Mouse (Mus musculus): ENCODE results near the gene Cdca3. TPM values are rescaled to one million over a fixed set of nuclear protein-coding genes. Genes with fewer than 3 reads are reported as not detected.
"Not testable (repeated sequence)": the region's sequence is repeated elsewhere in the genome, so short reads cannot be mapped to it uniquely, and the experiment has no call there.

The Cdca3 gene
- polyA plus RNA-seq, 1 experiment from 2014 or later = 8.2 TPM

DNA sequence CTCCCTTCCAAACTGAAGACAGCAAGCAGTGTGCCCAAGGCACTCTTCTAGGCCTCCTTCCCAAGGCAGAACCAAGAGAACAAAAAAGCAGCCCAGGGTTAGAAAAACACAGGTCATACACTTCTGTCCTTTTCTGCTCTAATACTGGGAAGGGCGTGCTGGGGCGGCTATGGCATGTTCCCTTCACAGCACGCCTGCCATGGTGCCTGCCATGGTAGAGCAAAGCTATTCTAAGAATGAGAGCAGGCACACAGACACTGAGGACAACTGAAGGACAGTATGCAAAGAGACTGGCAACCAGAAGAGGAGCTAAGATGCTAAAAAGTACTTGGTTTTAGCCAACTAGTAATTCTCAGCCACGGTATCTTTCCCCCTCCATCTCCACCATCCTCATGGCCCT, 7.3 kb upstream of the Cdca3 start:
- Histone ChIP-seq H3K27me3 (replicated peaks; ENCODE audit: insufficient read depth, low read length) (no peaks in the 10 kb centered on the region), H3K4me3 (ENCODE audit: low read depth, low read length) (no peak overlapping the region), H3K36me3 (ENCODE audit: insufficient read depth, low read length) (peaks cover 73% of the 10 kb centered on the region), H3K9me3 (ENCODE audit: low read length) (no peaks in the 10 kb centered on the region), H3K4me1 (ENCODE audit: insufficient read depth, low read depth, low read length) (no peaks in the 10 kb centered on the region), H3K9ac (replicated peaks; ENCODE audit: low read depth) (no peak overlapping the region), H3K4me2 (replicated peaks; ENCODE audit: low read depth, low read length) (no peak overlapping the region), H3K27ac (ENCODE audit: low read length) (no peak overlapping the region)
- 93% methylated on average over 4 of the region's 4 CpGs for WGBS
- DNase-seq (ENCODE audit: low spot score) (no peak), ATAC-seq (no peak)
- TF ChIP-seq CTCF (IDR thresholded peaks at IDR 0.05) (no peak), EP300 (IDR thresholded peaks at IDR 0.05) (no peak)

DNA sequence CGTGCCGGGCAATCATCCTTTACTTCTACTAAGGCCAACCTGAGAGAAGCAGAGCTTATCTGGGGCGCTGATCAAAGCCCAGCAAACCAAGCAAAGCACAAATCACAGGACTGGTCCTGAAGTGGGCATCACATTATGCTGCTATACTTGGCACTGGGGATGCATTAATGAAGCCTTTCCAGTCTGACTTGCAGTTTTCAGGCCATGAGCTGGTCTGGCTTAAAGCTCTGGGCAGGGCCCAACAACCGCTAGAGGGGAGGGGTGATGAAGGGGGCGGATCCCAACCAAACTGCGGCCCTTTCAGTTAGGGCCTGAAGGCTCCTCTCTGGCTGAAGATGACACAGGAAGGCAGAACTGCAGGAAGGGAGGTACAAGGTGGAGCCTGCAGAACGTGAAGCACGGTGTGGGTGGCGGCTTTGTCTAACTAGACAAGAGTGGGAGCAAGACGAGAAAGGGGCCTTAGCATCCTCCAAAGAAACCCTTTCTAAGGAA, 1.2 kb upstream of the Cdca3 start:
- TF ChIP-seq CTCF (IDR thresholded peaks at IDR 0.05) (no peak), EP300 (IDR thresholded peaks at IDR 0.05) (no peak)
- WGBS = 20% methylated on average over 10 of the region's 10 CpGs
- peaks cover 29% of the 10 kb centered on the region for H3K36me3 ChIP-seq (ENCODE audit: insufficient read depth, low read length)
- H3K27me3 ChIP-seq (replicated peaks; ENCODE audit: insufficient read depth, low read length) = no peaks in the 10 kb centered on the region
- peaks cover 8% of the 10 kb centered on the region; the same call in 1 of the 2 replicates for H3K4me1 ChIP-seq (ENCODE audit: insufficient read depth, low read depth, low read length)
- H3K27ac ChIP-seq (ENCODE audit: low read length) = 0 out of 2 replicates have a peak overlapping the region, but pooled peaks have one; percentile 21
- H3K9me3 ChIP-seq (ENCODE audit: low read length) = no peaks in the 10 kb centered on the region
- H3K4me2 ChIP-seq (replicated peaks; ENCODE audit: low read depth, low read length) = peak overlapping the region; percentile 62
- H3K4me3 ChIP-seq (ENCODE audit: low read depth, low read length) = peak overlapping the region; percentile 71
- ATAC-seq = no peak
- peak; percentile 51 for DNase-seq (ENCODE audit: low spot score)
- H3K9ac ChIP-seq (replicated peaks; ENCODE audit: low read depth) = peak overlapping the region; percentile 23; the same call in 1 of the 2 replicates

GRCm38 (mm10) chr6:124829799-124830700, 703 bp downstream of the Cdca3 start:
- WGBS = under 1% methylated on average over 38 of the region's 38 CpGs
- peaks cover 8% of the 10 kb centered on the region; the same call in 1 of the 2 replicates for H3K4me1 ChIP-seq (ENCODE audit: insufficient read depth, low read depth, low read length)
- H3K4me3 ChIP-seq (ENCODE audit: low read depth, low read length) = peak overlapping the region; percentile 71
- DNase-seq (ENCODE audit: low spot score) (peak; percentile 98), ATAC-seq (peak; percentile 82)
- peak; percentile 53; the same call in 1 of the 2 replicates for TF ChIP-seq EP300 (IDR thresholded peaks at IDR 0.05)
- TF ChIP-seq CTCF (IDR thresholded peaks at IDR 0.05) = peak; percentile 34
- peak overlapping the region; percentile 74 for H3K4me2 ChIP-seq (replicated peaks; ENCODE audit: low read depth, low read length)
- H3K9ac ChIP-seq (replicated peaks; ENCODE audit: low read depth) = peak overlapping the region; percentile 42
- H3K27me3 ChIP-seq (replicated peaks; ENCODE audit: insufficient read depth, low read length) = no peaks in the 10 kb centered on the region
- peaks cover 12% of the 10 kb centered on the region for H3K36me3 ChIP-seq (ENCODE audit: insufficient read depth, low read length)
- H3K27ac ChIP-seq (ENCODE audit: low read length) = peak overlapping the region; percentile 82
- no peaks in the 10 kb centered on the region for H3K9me3 ChIP-seq (ENCODE audit: low read length)

DNA sequence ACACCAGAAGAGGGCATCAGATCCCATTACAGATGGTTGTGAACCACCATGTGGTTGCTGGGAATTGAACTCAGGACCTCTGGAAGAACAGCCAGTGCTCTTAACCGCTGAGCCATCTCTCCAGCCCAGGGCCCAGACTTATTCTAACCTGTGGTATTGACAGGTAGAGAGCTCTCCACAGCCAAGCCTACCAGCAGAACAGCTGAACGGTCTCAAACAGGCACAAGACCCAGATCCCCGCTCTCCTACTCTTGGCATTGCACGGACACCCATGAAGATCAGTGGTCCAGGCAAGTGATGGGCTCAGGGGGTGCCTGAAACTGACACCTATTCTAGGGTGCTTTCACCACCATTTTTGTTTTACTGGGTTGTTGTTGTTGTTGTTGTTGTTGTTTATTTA, 1.9 kb downstream of the Cdca3 start:
- not testable (repeated sequence) for H3K27ac ChIP-seq (ENCODE audit: low read length); H3K4me1 ChIP-seq (ENCODE audit: insufficient read depth, low read depth, low read length); H3K4me2 ChIP-seq (replicated peaks; ENCODE audit: low read depth, low read length); H3K27me3 ChIP-seq (replicated peaks; ENCODE audit: insufficient read depth, low read length); ATAC-seq; H3K4me3 ChIP-seq (ENCODE audit: low read depth, low read length); DNase-seq (ENCODE audit: low spot score); H3K9ac ChIP-seq (replicated peaks; ENCODE audit: low read depth); H3K36me3 ChIP-seq (ENCODE audit: insufficient read depth, low read length); H3K9me3 ChIP-seq (ENCODE audit: low read length)
- WGBS = 95% methylated on average over 4 of the region's 4 CpGs

GRCm38 (mm10) chr6:124831649-124832048, 2.3 kb downstream of the Cdca3 start:
- WGBS = 91% methylated on average over 8 of the region's 8 CpGs
- H3K27me3 ChIP-seq (replicated peaks; ENCODE audit: insufficient read depth, low read length) = no peaks in the 10 kb centered on the region
- TF ChIP-seq EP300 (IDR thresholded peaks at IDR 0.05) = no peak
- TF ChIP-seq CTCF (IDR thresholded peaks at IDR 0.05) = no peak
- H3K4me3 ChIP-seq (ENCODE audit: low read depth, low read length) = no peak overlapping the region
- no peak for ATAC-seq
- DNase-seq (ENCODE audit: low spot score) = no peak
- no peak overlapping the region for H3K27ac ChIP-seq (ENCODE audit: low read length)
- no peak overlapping the region for H3K4me2 ChIP-seq (replicated peaks; ENCODE audit: low read depth, low read length)
- peaks cover 8% of the 10 kb centered on the region; the same call in 1 of the 2 replicates for H3K4me1 ChIP-seq (ENCODE audit: insufficient read depth, low read depth, low read length)
- H3K36me3 ChIP-seq (ENCODE audit: insufficient read depth, low read length) = no peaks in the 10 kb centered on the region
- no peak overlapping the region for H3K9ac ChIP-seq (replicated peaks; ENCODE audit: low read depth)
- no peaks in the 10 kb centered on the region for H3K9me3 ChIP-seq (ENCODE audit: low read length)

DNA sequence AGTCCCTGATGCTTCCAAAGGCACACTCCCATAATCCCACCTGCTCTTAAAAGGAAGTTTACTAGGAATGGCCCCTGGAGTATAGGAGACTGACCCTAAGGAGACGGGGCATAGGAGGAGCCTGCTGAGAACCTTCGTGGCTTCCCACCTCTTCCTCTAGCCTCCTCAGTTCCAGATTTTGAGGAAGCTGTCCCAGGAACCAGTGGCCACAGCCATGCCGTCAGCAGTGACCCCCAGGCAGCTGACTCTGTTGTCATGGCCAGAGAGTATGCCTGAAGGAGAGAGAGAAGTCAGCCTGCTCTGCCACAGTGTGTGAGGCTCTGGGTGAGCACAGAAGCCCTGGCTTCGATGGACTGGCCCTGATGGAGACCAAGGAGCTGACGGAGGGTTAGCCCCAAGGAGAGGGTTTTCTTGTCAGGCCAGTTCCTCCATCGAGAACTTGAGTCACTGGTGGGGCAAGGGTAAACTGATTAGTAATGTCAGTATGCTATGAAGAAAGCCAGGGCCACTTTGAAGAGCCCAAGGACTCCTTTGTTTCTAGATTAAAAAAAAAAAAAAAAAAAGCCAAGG, 5.2 kb downstream of the Cdca3 start:
- no peak overlapping the region for H3K4me3 ChIP-seq (ENCODE audit: low read depth, low read length)
- H3K9ac ChIP-seq (replicated peaks; ENCODE audit: low read depth) = no peak overlapping the region
- H3K27ac ChIP-seq (ENCODE audit: low read length) = no peak overlapping the region
- no peaks in the 10 kb centered on the region for H3K9me3 ChIP-seq (ENCODE audit: low read length)
- H3K27me3 ChIP-seq (replicated peaks; ENCODE audit: insufficient read depth, low read length) = no peaks in the 10 kb centered on the region
- ATAC-seq (no peak), DNase-seq (ENCODE audit: low spot score) (no peak)
- 75% methylated on average over 6 of the region's 6 CpGs for WGBS
- TF ChIP-seq CTCF (IDR thresholded peaks at IDR 0.05) (no peak), EP300 (IDR thresholded peaks at IDR 0.05) (no peak)
- H3K4me1 ChIP-seq (ENCODE audit: insufficient read depth, low read depth, low read length) = peaks cover 4% of the 10 kb centered on the region; the same call in 1 of the 2 replicates
- H3K4me2 ChIP-seq (replicated peaks; ENCODE audit: low read depth, low read length) = no peak overlapping the region
- no peaks in the 10 kb centered on the region for H3K36me3 ChIP-seq (ENCODE audit: insufficient read depth, low read length)
